In genomic region chr1:128561325-128561874, GRCm38 (mm10) we compare ENCODE assay signal across 10 mouse cellular contexts. TPM values are rescaled to one million over a fixed set of nuclear protein-coding genes. Genes with fewer than 3 reads are reported as not detected.
DNase-seq lines count a peak whose midpoint lies in the region; ATAC-seq and TF ChIP-seq lines count a peak whose summit lies in the region.
"Had no signal": no experiment of that assay in that cellular context is flagged by ENCODE, and none has a peak within 500 bp of the region (broad histone marks: within the 10 kb centered on the region; RNA-seq: fewer than 3 reads in every experiment).

No protein-coding gene starts in this region.

- peak; percentile 74; the same call in 1 of the 2 replicates for ATAC-seq in hindbrain, embryonic 14.5 days (ENCODE audit: low FRiP score)
- no peak for ATAC-seq in hindbrain, embryonic 12.5 days (ENCODE audit: low FRiP score)
- ATAC-seq in embryonic facial prominence, embryonic 15.5 days (ENCODE audit: insufficient number of reproducible peaks, low FRiP score, low TSS enrichment, low read depth), result 0 out of 2 replicates have a peak, but pooled peaks have one; percentile 34
- ATAC-seq in liver, embryonic 12.5 days, result peak; percentile 29
- no peak for ATAC-seq in lung, postnatal 0 days

- 60% methylated on average over 9 of the region's 9 CpGs for WGBS in hindbrain, embryonic 14.5 days
- WGBS in hindbrain, embryonic 12.5 days, result 85% methylated on average over 9 of the region's 9 CpGs
- 79% methylated on average over 9 of the region's 9 CpGs for WGBS in embryonic facial prominence, embryonic 15.5 days
- WGBS in liver, embryonic 12.5 days (ENCODE audit: insufficient replicate concordance), result 59% methylated on average over 9 of the region's 9 CpGs
- 63% methylated on average over 9 of the region's 9 CpGs for WGBS in lung, postnatal 0 days

- no peaks in the 10 kb centered on the region; the same call in 1 of the 2 replicates for H3K4me1 ChIP-seq in hindbrain, embryonic 14.5 days (replicated peaks; ENCODE audit: control insufficient read depth, insufficient read depth, low read length)
- no peaks in the 10 kb centered on the region; the same call in 1 of the 2 replicates for H3K4me1 ChIP-seq in hindbrain, embryonic 12.5 days
- H3K4me1 ChIP-seq in embryonic facial prominence, embryonic 15.5 days, result 0 out of 2 replicates have a peak, but pooled peaks cover 3% of the 10 kb centered on the region
- peaks cover 22% of the 10 kb centered on the region for H3K4me1 ChIP-seq in liver, embryonic 12.5 days
- H3K4me1 ChIP-seq in lung, postnatal 0 days (ENCODE audit: insufficient read depth, low read depth, low read length), result 0 out of 2 replicates have a peak, but pooled peaks cover 2% of the 10 kb centered on the region

- no peak overlapping the region for H3K9ac ChIP-seq in hindbrain, embryonic 14.5 days
- H3K9ac ChIP-seq in hindbrain, embryonic 12.5 days, result no peak overlapping the region
- no peak overlapping the region for H3K9ac ChIP-seq in embryonic facial prominence, embryonic 15.5 days
- 0 out of 2 replicates have a peak overlapping the region, but pooled peaks have one; percentile 25 for H3K9ac ChIP-seq in liver, embryonic 12.5 days
- no peak overlapping the region for H3K9ac ChIP-seq in lung, postnatal 0 days (replicated peaks; ENCODE audit: low read depth)

- H3K27ac ChIP-seq in hindbrain, embryonic 14.5 days, result no peak overlapping the region
- no peak overlapping the region for H3K27ac ChIP-seq in hindbrain, embryonic 12.5 days
- no peak overlapping the region for H3K27ac ChIP-seq in embryonic facial prominence, embryonic 15.5 days (replicated peaks)
- H3K27ac ChIP-seq in liver, embryonic 12.5 days, result peak overlapping the region; percentile 77
- no peak overlapping the region for H3K27ac ChIP-seq in lung, postnatal 0 days (ENCODE audit: low read length)

- H3K27me3 ChIP-seq in hindbrain, embryonic 14.5 days (ENCODE audit: control insufficient read depth, insufficient read depth, low read length), result no peaks in the 10 kb centered on the region
- H3K27me3 ChIP-seq in hindbrain, embryonic 12.5 days, result no peaks in the 10 kb centered on the region
- H3K27me3 ChIP-seq in embryonic facial prominence, embryonic 15.5 days, result no peaks in the 10 kb centered on the region
- H3K27me3 ChIP-seq in liver, embryonic 12.5 days (replicated peaks), result no peaks in the 10 kb centered on the region
- no peaks in the 10 kb centered on the region for H3K27me3 ChIP-seq in lung, postnatal 0 days (replicated peaks; ENCODE audit: insufficient read depth, low read length)

- H3K4me3 ChIP-seq in hindbrain, embryonic 14.5 days (replicated peaks; ENCODE audit: low read length), result no peak overlapping the region
- H3K4me3 ChIP-seq in hindbrain, embryonic 12.5 days, result no peak overlapping the region
- no peak overlapping the region for H3K4me3 ChIP-seq in embryonic facial prominence, embryonic 15.5 days (replicated peaks)
- 0 out of 2 replicates have a peak overlapping the region, but pooled peaks have one; percentile 6 for H3K4me3 ChIP-seq in liver, embryonic 12.5 days
- H3K4me3 ChIP-seq in lung, postnatal 0 days (ENCODE audit: low read depth, low read length), result no peak overlapping the region
- H3K4me3 ChIP-seq: erythroblast, embryonic 14.5 days had no signal

- no peak overlapping the region for H3K4me2 ChIP-seq in hindbrain, embryonic 14.5 days (replicated peaks)
- H3K4me2 ChIP-seq in hindbrain, embryonic 12.5 days (replicated peaks), result no peak overlapping the region
- H3K4me2 ChIP-seq in embryonic facial prominence, embryonic 15.5 days (replicated peaks), result no peak overlapping the region
- peak overlapping the region; percentile 52 for H3K4me2 ChIP-seq in liver, embryonic 12.5 days
- H3K4me2 ChIP-seq in lung, postnatal 0 days (replicated peaks; ENCODE audit: low read depth, low read length), result no peak overlapping the region

- TF ChIP-seq CTCF in lung, postnatal 0 days (IDR thresholded peaks at IDR 0.05), result no peak

- no peaks in the 10 kb centered on the region for H3K9me3 ChIP-seq in hindbrain, embryonic 14.5 days (ENCODE audit: control insufficient read depth, low read length)
- no peaks in the 10 kb centered on the region for H3K9me3 ChIP-seq in hindbrain, embryonic 12.5 days (replicated peaks)
- no peaks in the 10 kb centered on the region for H3K9me3 ChIP-seq in embryonic facial prominence, embryonic 15.5 days (replicated peaks)
- H3K9me3 ChIP-seq in liver, embryonic 12.5 days (replicated peaks), result no peaks in the 10 kb centered on the region
- no peaks in the 10 kb centered on the region for H3K9me3 ChIP-seq in lung, postnatal 0 days (ENCODE audit: low read length)

- TF ChIP-seq EP300 in lung, postnatal 0 days (IDR thresholded peaks at IDR 0.05), result no peak

- H3K36me3 ChIP-seq in hindbrain, embryonic 14.5 days (replicated peaks; ENCODE audit: control insufficient read depth, insufficient read depth), result no peaks in the 10 kb centered on the region
- no peaks in the 10 kb centered on the region for H3K36me3 ChIP-seq in hindbrain, embryonic 12.5 days
- H3K36me3 ChIP-seq in embryonic facial prominence, embryonic 15.5 days, result no peaks in the 10 kb centered on the region
- H3K36me3 ChIP-seq in liver, embryonic 12.5 days, result no peaks in the 10 kb centered on the region
- H3K36me3 ChIP-seq in lung, postnatal 0 days (ENCODE audit: insufficient read depth, low read length), result no peaks in the 10 kb centered on the region

- no peak for DNase-seq in hindbrain, embryonic 14.5 days (ENCODE audit: low spot score)
- peak; percentile 6 for DNase-seq in cerebellum, adult 11-12 months
- no peak for DNase-seq in kidney, adult 18-20 months
- DNase-seq in lung, postnatal 0 days (ENCODE audit: low spot score), result no peak
- DNase-seq: adrenal gland, postnatal 25 days; midbrain, embryonic 14.5 days had no signal

RNA-seq across cellular contexts. Expression of gene Cxcr4, which starts 30.7 kb away (rescaled TPM):
- polyA plus RNA-seq in hindbrain, embryonic 14.5 days (2014; fragmentation: Nextera tagmentation; extraction: Ambion mirVana), result 8.6 and 10.7 TPM in 2 replicates
- 17.8 and 18.2 TPM in 2 replicates for polyA plus RNA-seq in hindbrain, embryonic 12.5 days (2016; fragmentation: Nextera tagmentation; extraction: Ambion mirVana)
- polyA plus RNA-seq in embryonic facial prominence, embryonic 15.5 days (2015; fragmentation: Nextera tagmentation; extraction: Ambion mirVana), result 5.8 TPM in 2 replicates
- polyA plus RNA-seq in liver, embryonic 12.5 days (2016; fragmentation: Nextera tagmentation; extraction: Ambion mirVana), result 0.88 and 0.93 TPM in 2 replicates
- polyA plus RNA-seq in lung, postnatal 0 days (2015; fragmentation: Nextera tagmentation; extraction: Ambion mirVana), result 13.3 and 15.1 TPM in 2 replicates
- polyA plus RNA-seq: erythroblast, embryonic 14.5 days had no signal

Comparison
In these comparisons a context has a peak if more than half of its experiments do, and no peak if none do; other contexts are left out.
1. ATAC-seq: peak in hindbrain, embryonic 14.5 days (single experiment), embryonic facial prominence, embryonic 15.5 days (single experiment) and liver, embryonic 12.5 days (single experiment); none in hindbrain, embryonic 12.5 days (single experiment) and lung, postnatal 0 days (single experiment).